Mouse (Mus musculus) heart, adult 2 months (tissue): ENCODE measurements around the gene Hivep2. TPM values are rescaled to one million over a fixed set of nuclear protein-coding genes. Genes with fewer than 3 reads are reported as not detected.

Experiments used
- DNase-seq, 2 experiments: peaks; one replicate each; pipeline ENCODE4 v3.0.0; 2021
- H3K27ac ChIP-seq: fragments of 200-600 bp; 2 replicates; pipeline ENCODE4 v1.8.1; 2022
- H3K27me3 ChIP-seq: fragments of 200-500 bp; 2 replicates; pipeline ENCODE4 v1.6.1; 2012; ENCODE audit warnings: mild to moderate bottlenecking, low read length, inconsistent platforms, mixed read lengths; ENCODE audit not compliant: control insufficient read depth, insufficient read depth
- H3K36me3 ChIP-seq: fragments of 200-500 bp; 2 replicates; pipeline ENCODE4 v1.6.1; 2012; ENCODE audit warnings: low read length, inconsistent platforms; ENCODE audit not compliant: control insufficient read depth, insufficient read depth
- H3K4me1 ChIP-seq: fragments of 200-500 bp; 2 replicates; pipeline ENCODE4 v1.6.1; 2011; ENCODE audit warnings: low read length; ENCODE audit not compliant: control insufficient read depth, insufficient read depth
- H3K4me3 ChIP-seq: fragments of 200-600 bp; 2 replicates; pipeline ENCODE4 v1.8.1; 2022
- H3K79me2 ChIP-seq: fragments of 200-500 bp; replicated peaks from 2 replicates; pipeline ENCODE4 v1.6.1; 2012; ENCODE audit warnings: mild to moderate bottlenecking, inconsistent platforms, low read length, moderate library complexity, mixed read lengths; ENCODE audit not compliant: control insufficient read depth, insufficient read depth
- H3K9ac ChIP-seq: fragments of 200-500 bp; 2 replicates; pipeline ENCODE4 v1.6.1; 2012; ENCODE audit warnings: low read depth, mild to moderate bottlenecking, control low read depth, inconsistent platforms, low read length, mixed read lengths
- CTCF ChIP-seq: fragments of 200-600 bp; IDR thresholded peaks from 2 replicates; pipeline ENCODE4 v1.8.1; 2022; ENCODE audit warnings: antibody characterized with exemption, mild to moderate bottlenecking, moderate library complexity
- EP300 ChIP-seq: fragments of 200-500 bp; IDR thresholded peaks from 2 replicates; pipeline ENCODE4 v1.6.1; 2011; ENCODE audit warnings: low read depth, low read length, control low read depth; ENCODE audit not compliant: insufficient read depth
- POLR2A ChIP-seq: fragments of 200-500 bp; IDR thresholded peaks from 2 replicates; pipeline ENCODE4 v1.6.1; 2011; ENCODE audit warnings: mild to moderate bottlenecking, low read depth, low read length, control low read depth; ENCODE audit not compliant: insufficient read depth
- WGBS: fragments of 180-500 bp; shearing (Covaris S2); methylation state at CpG from one replicate; pipeline ENCODE4 v1.1.7; 2018; 5-methylcytosine and 5-hydroxymethylcytosine counted together
- intact Hi-C: fragments of 180-260 bp; cut with DNase I; formaldehyde crosslinking; loops from one replicate; pipeline ENCODE4 v1.15.1; 2025
- polyA plus RNA-seq: library from polyadenylated mRNA; depleted of rRNA; stranded (reverse); fragments of >200 nt; gene quantifications from 2 replicates; pipeline ENCODE4 v1.2.3, GENCODE M21; 2012
- total RNA-seq, 2 experiments: library from RNA; stranded (reverse); gene quantifications; 2 replicates each; pipeline ENCODE4 v1.2.3; 2021

Gene Hivep2
- total and polyA plus RNA-seq, 3 experiments: 5.3 to 22.6 (median 20.9) TPM

DNA sequence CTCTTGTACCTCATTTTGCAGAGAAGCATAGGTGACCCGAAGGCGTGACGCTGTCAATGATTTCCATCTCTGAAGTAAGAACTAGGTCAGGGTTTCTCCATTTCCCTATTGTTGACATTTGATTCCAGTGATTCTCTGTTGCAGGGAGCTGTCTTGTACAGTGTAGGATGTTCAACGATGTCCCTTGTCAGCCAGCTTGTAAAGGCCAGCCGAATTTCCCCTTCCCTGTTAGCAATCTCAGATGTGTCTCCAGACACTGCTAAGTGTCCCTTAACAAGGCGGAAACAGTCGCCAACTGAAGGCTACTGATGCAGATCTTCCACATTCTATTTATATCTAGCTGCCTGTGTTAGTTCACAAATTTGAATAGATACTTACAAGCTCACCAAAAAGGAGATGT is 68.9 kb downstream of the Hivep2 start:
- no peak overlapping the region for H3K27ac ChIP-seq
- H3K36me3 ChIP-seq: peaks cover 4% of the 10 kb centered on the region; the same call in 1 of the 2 replicates
- H3K79me2 ChIP-seq: peaks cover 10% of the 10 kb centered on the region
- intact Hi-C loops: no loop called here
- no peak for DNase-seq
- no peaks in the 10 kb centered on the region for H3K27me3 ChIP-seq
- peaks cover 3% of the 10 kb centered on the region for H3K4me1 ChIP-seq
- 63% methylated on average over 7 of the region's 7 CpGs for WGBS
- no peak overlapping the region for H3K4me3 ChIP-seq
- TF ChIP-seq CTCF (no peak), POLR2A (no peak), EP300 (no peak)
- no peak overlapping the region for H3K9ac ChIP-seq

GRCm38 (mm10) chr10:14035607-14036006 is 69.7 kb downstream of the Hivep2 start:
- no peak for TF ChIP-seq POLR2A
- TF ChIP-seq CTCF: no peak
- no peak for TF ChIP-seq EP300
- WGBS: 31% methylated on average over 5 of the region's 5 CpGs
- Histone ChIP-seq H3K9ac (no peak overlapping the region), H3K27me3 (no peaks in the 10 kb centered on the region), H3K79me2 (peaks cover 10% of the 10 kb centered on the region), H3K27ac (no peak overlapping the region), H3K4me1 (peaks cover 3% of the 10 kb centered on the region), H3K36me3 (peaks cover 4% of the 10 kb centered on the region; the same call in 1 of the 2 replicates), H3K4me3 (no peak overlapping the region)
- intact Hi-C loops: no loop called here
- DNase-seq: no peak

DNA sequence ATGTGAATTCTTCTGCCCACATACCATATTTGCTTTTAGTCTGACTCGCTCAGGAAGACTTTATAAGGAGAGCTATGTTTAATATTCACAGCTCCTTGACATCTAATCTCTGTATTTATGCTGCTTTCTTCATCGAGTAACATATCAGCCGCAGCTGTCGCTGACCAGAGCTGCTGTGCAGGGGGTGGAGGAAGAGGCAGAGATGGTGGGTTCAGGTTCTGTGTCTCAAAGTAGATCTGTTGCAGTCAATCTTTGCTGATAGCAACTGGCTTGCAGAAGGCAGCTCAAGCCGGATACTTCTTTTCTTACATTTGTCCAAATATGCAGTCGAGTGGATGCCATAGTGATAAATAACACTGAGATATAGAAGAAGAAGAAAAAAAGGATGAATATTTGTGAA is 70.6 kb downstream of the Hivep2 start:
- WGBS: 85% methylated on average over 6 of the region's 6 CpGs
- no peak for TF ChIP-seq CTCF
- no peak for TF ChIP-seq POLR2A
- no peak for TF ChIP-seq EP300
- peaks cover 4% of the 10 kb centered on the region; the same call in 1 of the 2 replicates for H3K36me3 ChIP-seq

DNA sequence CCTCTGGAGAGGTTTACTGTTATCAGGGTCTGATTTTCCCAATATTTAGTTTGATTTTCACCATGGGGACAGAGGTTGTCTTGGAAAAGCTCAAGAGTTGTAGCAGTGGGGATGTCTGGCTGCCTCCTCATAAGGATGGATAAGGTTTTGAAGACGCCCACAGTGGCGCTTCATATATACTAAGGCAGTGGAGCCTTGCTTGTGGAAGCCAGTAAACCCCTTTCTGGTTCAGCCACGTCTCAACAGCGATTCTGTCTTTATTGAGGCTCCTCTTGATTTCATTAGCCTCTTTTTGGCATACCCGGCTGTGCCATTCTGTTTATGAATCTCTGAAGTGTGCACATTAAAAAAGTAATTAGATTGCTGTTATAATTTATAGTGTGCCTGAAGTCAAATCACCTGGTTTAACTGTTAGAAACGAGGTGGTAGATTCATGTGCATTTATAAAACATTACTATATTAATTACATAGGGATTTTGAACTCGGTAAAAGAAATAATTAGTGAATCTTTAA is 72.2 kb downstream of the Hivep2 start:
- DNase-seq: no peak
- H3K27ac ChIP-seq: no peak overlapping the region
- no peak overlapping the region for H3K9ac ChIP-seq
- intact Hi-C loops: no loop called here
- TF ChIP-seq EP300 (no peak), CTCF (no peak), POLR2A (no peak)
- WGBS: 91% methylated on average over 7 of the region's 7 CpGs
- no peaks in the 10 kb centered on the region for H3K27me3 ChIP-seq
- H3K36me3 ChIP-seq: peaks cover 4% of the 10 kb centered on the region; the same call in 1 of the 2 replicates
- peaks cover 6% of the 10 kb centered on the region for H3K4me1 ChIP-seq
- peaks cover 7% of the 10 kb centered on the region for H3K79me2 ChIP-seq
- no peak overlapping the region for H3K4me3 ChIP-seq

More for the DNA sequence above, 70.6 kb downstream of the Hivep2 start:
- Histone ChIP-seq H3K9ac (no peak overlapping the region), H3K4me3 (no peak overlapping the region), H3K79me2 (peaks cover 10% of the 10 kb centered on the region), H3K4me1 (peaks cover 3% of the 10 kb centered on the region), H3K27ac (no peak overlapping the region), H3K27me3 (no peaks in the 10 kb centered on the region)
- no peak for DNase-seq
- intact Hi-C loops: no loop called here

DNA sequence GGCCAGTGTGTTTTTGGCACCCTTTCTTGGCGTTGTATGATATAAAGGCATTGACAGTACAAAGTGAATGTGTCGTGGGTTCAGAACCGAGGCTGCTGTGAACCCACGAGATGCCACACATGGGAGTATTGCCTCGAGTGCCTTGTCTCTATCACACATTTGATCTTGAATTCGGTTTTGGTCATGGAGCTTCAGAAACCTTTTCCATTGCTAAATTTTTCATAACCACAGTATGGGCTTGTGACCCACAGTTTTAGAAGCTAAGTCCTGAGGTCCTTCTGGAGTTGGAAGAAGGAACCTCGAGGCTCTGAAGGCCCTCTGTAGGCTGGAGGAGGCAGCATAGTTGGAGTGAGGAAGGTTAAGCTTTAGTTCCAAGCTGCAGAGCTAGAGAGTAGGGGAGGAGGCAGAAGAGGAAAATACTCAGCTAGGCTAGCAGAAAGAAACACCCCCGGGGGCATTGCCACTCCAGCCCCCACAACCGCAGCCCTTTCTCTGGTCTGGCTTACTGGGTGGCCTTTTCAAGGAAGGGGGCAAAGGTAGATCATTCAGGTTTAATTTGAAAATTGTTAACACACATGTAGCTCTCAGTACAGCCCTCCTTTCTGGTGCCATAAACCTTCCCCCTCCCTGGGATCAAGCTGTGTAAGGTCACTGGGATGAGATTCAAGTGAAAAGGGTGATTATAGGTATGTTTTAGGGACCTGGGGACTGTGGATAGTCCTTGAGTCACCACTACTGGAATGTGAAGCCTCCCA is 75.0 kb downstream of the Hivep2 start:
- Histone ChIP-seq H3K27ac (no peak overlapping the region), H3K79me2 (peaks cover 5% of the 10 kb centered on the region; the same call in 1 of the 2 replicates), H3K27me3 (no peaks in the 10 kb centered on the region), H3K4me3 (no peak overlapping the region), H3K36me3 (no peaks in the 10 kb centered on the region), H3K9ac (no peak overlapping the region), H3K4me1 (peaks cover 10% of the 10 kb centered on the region)
- WGBS: 77% methylated on average over 9 of the region's 9 CpGs
- TF ChIP-seq EP300 (no peak), CTCF (no peak), POLR2A (no peak)
- DNase-seq: no peak
- intact Hi-C loops: no loop called here

DNA sequence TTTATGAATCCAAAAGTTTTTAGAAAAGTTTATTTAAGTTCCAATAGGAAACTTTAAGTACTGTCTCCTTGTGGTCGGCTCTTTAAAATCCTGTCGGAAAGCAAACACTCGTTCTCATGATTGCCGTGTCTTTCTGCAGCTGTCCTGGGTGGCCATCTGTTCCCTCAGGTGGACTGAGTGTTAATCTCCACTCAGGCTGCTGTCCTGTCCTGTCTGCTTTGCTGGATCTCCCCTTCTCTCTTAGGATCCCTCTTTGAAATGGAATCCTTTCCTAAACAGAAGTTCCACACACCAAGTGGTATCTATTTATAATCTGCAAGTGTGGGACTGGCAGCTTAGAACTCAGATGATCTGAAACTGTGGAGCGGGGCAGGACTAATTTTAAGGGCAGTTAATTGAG is 75.7 kb downstream of the Hivep2 start:
- H3K36me3 ChIP-seq: no peaks in the 10 kb centered on the region
- no peak for DNase-seq
- H3K79me2 ChIP-seq: peaks cover 5% of the 10 kb centered on the region; the same call in 1 of the 2 replicates
- no peak for TF ChIP-seq POLR2A
- no peak for TF ChIP-seq EP300
- TF ChIP-seq CTCF: no peak
- H3K4me1 ChIP-seq: peaks cover 12% of the 10 kb centered on the region
- no peak overlapping the region for H3K9ac ChIP-seq
- WGBS: 69% methylated on average over 5 of the region's 5 CpGs
- H3K27ac ChIP-seq: no peak overlapping the region; the same call in 1 of the 2 replicates
- no peaks in the 10 kb centered on the region for H3K27me3 ChIP-seq
- no peak overlapping the region for H3K4me3 ChIP-seq
- intact Hi-C loops: no loop called here
